Mouse (Mus musculus) small intestine, adult 2 months (tissue): ENCODE results near the gene Tead1.

Source experiments
- CTCF ChIP-seq: fragments of 200-500 bp; IDR thresholded peaks from 2 replicates; pipeline ENCODE4 v1.5.1; 2012; ENCODE audit warnings: low read depth, mild to moderate bottlenecking, control low read depth, inconsistent platforms, low read length, moderate library complexity, mixed read lengths; ENCODE audit not compliant: insufficient replicate concordance, insufficient read length; ENCODE audit errors: extremely low read depth
- POLR2A ChIP-seq: fragments of 200-500 bp; IDR thresholded peaks from 2 replicates; pipeline ENCODE4 v1.6.1; 2012; ENCODE audit warnings: low read depth, mild to moderate bottlenecking, control low read depth, inconsistent platforms, low read length, moderate library complexity

GRCm38 (mm10) chr7:112872435-112873196, 193.5 kb downstream of the Tead1 start:
- TF ChIP-seq POLR2A (no peak), CTCF (no peak)
